Mouse (Mus musculus) C2C12 (cell line): ENCODE measurements around the gene Pofut2. TPM values are rescaled to one million over a fixed set of nuclear protein-coding genes. Genes with fewer than 3 reads are reported as not detected.

Experiments
- H3K27me3 ChIP-seq: one replicate; pipeline ENCODE4 v1.6.1; 2011; ENCODE audit not compliant: control insufficient read depth, insufficient read depth, insufficient read length
- H3K36me3 ChIP-seq: one replicate; pipeline ENCODE4 v1.6.1; 2011; ENCODE audit not compliant: control insufficient read depth, insufficient read depth
- H3K4me3 ChIP-seq: one replicate; pipeline ENCODE4 v1.5.1; 2011; ENCODE audit warnings: mild to moderate bottlenecking, control low read depth; ENCODE audit not compliant: poor library complexity, insufficient read depth, severe bottlenecking
- H3K79me2 ChIP-seq: one replicate; pipeline ENCODE4 v1.6.1; 2011; ENCODE audit not compliant: control insufficient read depth, insufficient read depth
- H3K79me3 ChIP-seq: one replicate; pipeline ENCODE4 v1.6.1; 2011; ENCODE audit warnings: low read depth, control low read depth
- H3ac ChIP-seq: one replicate; pipeline ENCODE3; 2011; ENCODE audit warnings: low read depth; ENCODE audit not compliant: control insufficient read depth, insufficient read length
- CEBPB ChIP-seq: IDR thresholded peaks from one replicate; pipeline ENCODE4 v1.6.1; 2011; ENCODE audit warnings: low read depth, mild to moderate bottlenecking, control low read depth, moderate library complexity
- CTCF ChIP-seq: IDR thresholded peaks from one replicate; pipeline ENCODE4 v1.5.1; 2011; ENCODE audit not compliant: control insufficient read depth, insufficient read depth, insufficient read length
- FOSL1 ChIP-seq: IDR thresholded peaks from one replicate; pipeline ENCODE4 v1.8.0; 2011; ENCODE audit warnings: mild to moderate bottlenecking, low read length; ENCODE audit not compliant: poor library complexity, insufficient read depth, severe bottlenecking
- MAX ChIP-seq: IDR thresholded peaks from one replicate; pipeline ENCODE4 v1.6.1; 2011; ENCODE audit warnings: mild to moderate bottlenecking, control low read depth
- MYOD1 ChIP-seq: IDR thresholded peaks from one replicate; pipeline ENCODE4 v1.6.1; 2011; ENCODE audit warnings: low read depth; ENCODE audit not compliant: control insufficient read depth, insufficient read length
- MYOG ChIP-seq: IDR thresholded peaks from one replicate; pipeline ENCODE4 v1.6.1; 2011; ENCODE audit not compliant: control insufficient read depth, insufficient read length; ENCODE audit errors: extremely low read depth
- USF1 ChIP-seq: IDR thresholded peaks from one replicate; pipeline ENCODE4 v1.6.1; 2011; ENCODE audit warnings: low read depth, mild to moderate bottlenecking, control low read depth, moderate library complexity
- polyA plus RNA-seq: library from polyadenylated mRNA; unstranded; fragments of >200 nt; fragmentation: generic; extraction: Trizol; gene quantifications from one replicate; pipeline ENCODE4 v1.2.1, GENCODE M21; 2012; ENCODE audit warnings: missing spikeins

Pofut2 gene
- polyA plus RNA-seq, 1 experiment = 105 TPM

- Histone ChIP-seq H3K79me3 (no peaks in the 10 kb centered on the region), H3K27me3 (no peaks in the 10 kb centered on the region), H3K4me3 (no peak overlapping the region), H3K36me3 (no peaks in the 10 kb centered on the region), H3K79me2 (peaks cover 39% of the 10 kb centered on the region), H3ac (peak overlapping the region; percentile 4)
- no peak for TF ChIP-seq USF1
- TF ChIP-seq MYOG = no peak
- TF ChIP-seq CTCF = no peak
- peak; percentile 98 for TF ChIP-seq MYOD1
- TF ChIP-seq MAX = peak; percentile 57
- peak; percentile 94 for TF ChIP-seq CEBPB
- peak; percentile 6 for TF ChIP-seq FOSL1
Observed at GRCm38 (mm10) chr10:77226691-77227367, 32.2 kb upstream of the Pofut2 start.

GRCm38 (mm10) chr10:77227368-77227723, 31.7 kb upstream of the Pofut2 start:
- H3K36me3 ChIP-seq = no peaks in the 10 kb centered on the region
- no peak for TF ChIP-seq CEBPB
- no peaks in the 10 kb centered on the region for H3K27me3 ChIP-seq
- no peaks in the 10 kb centered on the region for H3K79me3 ChIP-seq
- H3K4me3 ChIP-seq = no peak overlapping the region
- peaks cover 39% of the 10 kb centered on the region for H3K79me2 ChIP-seq
- H3ac ChIP-seq = peak overlapping the region; percentile 4

- no peak overlapping the region for H3K4me3 ChIP-seq
- H3K79me3 ChIP-seq = no peaks in the 10 kb centered on the region
- peaks cover 8% of the 10 kb centered on the region for H3K36me3 ChIP-seq
- no peaks in the 10 kb centered on the region for H3K27me3 ChIP-seq
- H3ac ChIP-seq = no peak overlapping the region
- H3K79me2 ChIP-seq = peaks cover 19% of the 10 kb centered on the region
- TF ChIP-seq MYOG = no peak
- TF ChIP-seq CTCF = no peak
- TF ChIP-seq MAX = peak; percentile 68
- no peak for TF ChIP-seq CEBPB
- no peak for TF ChIP-seq USF1
- TF ChIP-seq MYOD1 = peak; percentile 96
Observed at GRCm38 (mm10) chr10:77229609-77230595, 29.1 kb upstream of the Pofut2 start.

GRCm38 (mm10) chr10:77231861-77232755, 26.9 kb upstream of the Pofut2 start:
- Histone ChIP-seq H3K36me3 (peaks cover 24% of the 10 kb centered on the region), H3ac (no peak overlapping the region), H3K79me3 (no peaks in the 10 kb centered on the region), H3K79me2 (peaks cover 18% of the 10 kb centered on the region), H3K27me3 (no peaks in the 10 kb centered on the region), H3K4me3 (no peak overlapping the region)
- no peak for TF ChIP-seq FOSL1
- no peak for TF ChIP-seq USF1
- TF ChIP-seq MAX = no peak
- TF ChIP-seq MYOG = no peak
- TF ChIP-seq CTCF = no peak
- no peak for TF ChIP-seq MYOD1
- no peak for TF ChIP-seq CEBPB

- no peak for TF ChIP-seq MAX
- TF ChIP-seq CTCF = no peak
- no peak for TF ChIP-seq USF1
- no peak for TF ChIP-seq FOSL1
- TF ChIP-seq MYOG = no peak
- no peak for TF ChIP-seq MYOD1
- TF ChIP-seq CEBPB = no peak
Observed at GRCm38 (mm10) chr10:77233230-77233629, 25.8 kb upstream of the Pofut2 start.

More at GRCm38 (mm10) chr10:77233230-77233629, 25.8 kb upstream of the Pofut2 start:
- Histone ChIP-seq H3ac (no peak overlapping the region), H3K36me3 (peaks cover 24% of the 10 kb centered on the region), H3K79me3 (no peaks in the 10 kb centered on the region), H3K27me3 (no peaks in the 10 kb centered on the region), H3K79me2 (peaks cover 15% of the 10 kb centered on the region), H3K4me3 (no peak overlapping the region)
